ENCODE assay signal across 8 mouse cellular contexts in genomic region chr6:5413282-5413681, GRCm38 (mm10). TPM values are rescaled to one million over a fixed set of nuclear protein-coding genes. Genes with fewer than 3 reads are reported as not detected.
DNase-seq lines count a peak whose midpoint lies in the region; ATAC-seq lines count a peak whose summit lies in the region.

No protein-coding gene starts in this region.

- peak; percentile 67 for ATAC-seq in granulocyte monocyte progenitor cell, adult 5-6 weeks (replicated peaks; ENCODE audit: poor library complexity, severe bottlenecking)
- ATAC-seq in cerebellum, adult (ENCODE audit: insufficient number of reproducible peaks, low FRiP score, low TSS enrichment): no peak

- DNase-seq in kidney, adult 18-20 months: peak; percentile 23
- DNase-seq in kidney, adult 8-10 months: no peak
- DNase-seq in adrenal gland, adult (ENCODE audit: inconsistent age in 2 of 2, low spot score in 1 of 2): peak; percentile 79 to 92
- DNase-seq in lung, postnatal 4 days: peak; percentile 29 to 38
- DNase-seq in layer of hippocampus, postnatal 10 days (ENCODE audit: low spot score in 2 of 2): no peak
- DNase-seq in right cerebral cortex, postnatal 14 days: no peak

RNA-seq across cellular contexts. Expression of gene Asb4, which starts 30.1 kb away (rescaled TPM):
- not detected in 2 replicates for total RNA-seq in granulocyte monocyte progenitor cell, adult 5-6 weeks (2014; fragmentation: Nextera tagmentation)
- total RNA-seq in granulocyte monocyte progenitor cell, adult 5-6 weeks (2017): not detected in 2 replicates
- 1 to 10 TPM in 1 of 2 experiments, under 1 TPM in 1; 0.65 to 1.3 TPM for total RNA-seq in layer of hippocampus, postnatal 10 days (2021)

Comparison
In these comparisons a context has a peak if more than half of its experiments do, and no peak if none do; other contexts are left out.
1. DNase-seq: peak in kidney, adult 18-20 months (single experiment), adrenal gland, adult (2 of 2) and lung, postnatal 4 days (2 of 2); none in kidney, adult 8-10 months (0 of 2), layer of hippocampus, postnatal 10 days (0 of 2) and right cerebral cortex, postnatal 14 days (single experiment).